ENCODE assay signal across 8 mouse cellular contexts in genomic region chr12:95698556-95698955, GRCm38 (mm10). TPM values are rescaled to one million over a fixed set of nuclear protein-coding genes. Genes with fewer than 3 reads are reported as not detected.
A peak's percentile ranks its signal among the peaks of the same experiment; 100 is the strongest.
DNase-seq lines count a peak whose midpoint lies in the region; ATAC-seq and TF ChIP-seq lines count a peak whose summit lies in the region.

No protein-coding gene starts in this region.

- H3K9ac ChIP-seq in embryonic facial prominence, embryonic 12.5 days = peak overlapping the region; percentile 82
- no peak overlapping the region; the same call in 1 of the 2 replicates for H3K9ac ChIP-seq in hindbrain, embryonic 16.5 days (ENCODE audit: low read depth, low read length)
- H3K9ac ChIP-seq in neural tube, embryonic 14.5 days (replicated peaks; ENCODE audit: low read depth, low read length) = peak overlapping the region; percentile 87; the same call in 1 of the 2 replicates

- H3K4me2 ChIP-seq in embryonic facial prominence, embryonic 12.5 days (replicated peaks) = peak overlapping the region; percentile 76
- H3K4me2 ChIP-seq in hindbrain, embryonic 16.5 days (ENCODE audit: low read length) = peak overlapping the region; percentile 91
- peak overlapping the region; percentile 82 for H3K4me2 ChIP-seq in neural tube, embryonic 14.5 days (ENCODE audit: low read depth, low read length)

- no peak for ATAC-seq in embryonic facial prominence, embryonic 12.5 days (ENCODE audit: insufficient number of reproducible peaks, insufficient read depth, low FRiP score, low TSS enrichment)
- ATAC-seq in hindbrain, embryonic 16.5 days = no peak
- no peak for ATAC-seq in neural tube, embryonic 14.5 days (ENCODE audit: low read depth)
- no peak for ATAC-seq in erythroid progenitor cell, adult 5-6 weeks (replicated peaks; ENCODE audit: low FRiP score, poor library complexity, severe bottlenecking)

- WGBS in embryonic facial prominence, embryonic 12.5 days = 39% methylated on average over 1 of the region's 1 CpGs
- 52% methylated on average over 1 of the region's 1 CpGs for WGBS in hindbrain, embryonic 16.5 days
- 56% methylated on average over 1 of the region's 1 CpGs for WGBS in neural tube, embryonic 14.5 days

- TF ChIP-seq CTCF in layer of hippocampus, adult 2 months (conservative IDR thresholded peaks at IDR 0.05) = peak; percentile 76

- no peaks in the 10 kb centered on the region for H3K36me3 ChIP-seq in embryonic facial prominence, embryonic 12.5 days
- H3K36me3 ChIP-seq in hindbrain, embryonic 16.5 days (ENCODE audit: control insufficient read depth, insufficient read depth, low read length) = no peaks in the 10 kb centered on the region
- H3K36me3 ChIP-seq in neural tube, embryonic 14.5 days (ENCODE audit: control insufficient read depth, insufficient read depth, low read length) = no peaks in the 10 kb centered on the region

- no peaks in the 10 kb centered on the region for H3K9me3 ChIP-seq in embryonic facial prominence, embryonic 12.5 days
- no peaks in the 10 kb centered on the region for H3K9me3 ChIP-seq in hindbrain, embryonic 16.5 days (ENCODE audit: control insufficient read depth, low read length)
- no peaks in the 10 kb centered on the region for H3K9me3 ChIP-seq in neural tube, embryonic 14.5 days (ENCODE audit: control insufficient read depth, low read length)

- intact Hi-C loops in gastrocnemius, postnatal 14 days (cut with DNase I; ENCODE audit: low total_unique reads) = no loop called here

- H3K4me1 ChIP-seq in embryonic facial prominence, embryonic 12.5 days = peaks cover 10% of the 10 kb centered on the region; the same call in 1 of the 2 replicates
- H3K4me1 ChIP-seq in hindbrain, embryonic 16.5 days (ENCODE audit: control insufficient read depth, insufficient read depth, low read depth, low read length) = no peaks in the 10 kb centered on the region; the same call in 1 of the 2 replicates
- H3K4me1 ChIP-seq in neural tube, embryonic 14.5 days (ENCODE audit: control insufficient read depth, insufficient read depth, low read length) = no peaks in the 10 kb centered on the region

- peak overlapping the region; percentile 93 for H3K4me3 ChIP-seq in layer of hippocampus, adult 2 months
- H3K4me3 ChIP-seq in embryonic facial prominence, embryonic 12.5 days = peak overlapping the region; percentile 84
- peak overlapping the region; percentile 94 for H3K4me3 ChIP-seq in hindbrain, embryonic 16.5 days (ENCODE audit: low read length)
- peak overlapping the region; percentile 85 for H3K4me3 ChIP-seq in neural tube, embryonic 14.5 days (ENCODE audit: low read depth, low read length)

- DNase-seq in layer of hippocampus, adult 2 months (ENCODE audit: low spot score in 2 of 2) = no peak
- no peak for DNase-seq in layer of hippocampus, postnatal 10 days (ENCODE audit: low spot score in 2 of 2)
- no peak for DNase-seq in gastrocnemius, postnatal 14 days
- no peak for DNase-seq in right cerebral cortex, postnatal 25 days

- no peaks in the 10 kb centered on the region for H3K27me3 ChIP-seq in embryonic facial prominence, embryonic 12.5 days
- no peaks in the 10 kb centered on the region for H3K27me3 ChIP-seq in hindbrain, embryonic 16.5 days (replicated peaks; ENCODE audit: control insufficient read depth, insufficient read depth, low read length)
- H3K27me3 ChIP-seq in neural tube, embryonic 14.5 days (ENCODE audit: control insufficient read depth, insufficient read depth, low read length) = no peaks in the 10 kb centered on the region

- peak overlapping the region; percentile 98 for H3K27ac ChIP-seq in layer of hippocampus, adult 2 months
- peak overlapping the region; percentile 9; the same call in 1 of the 2 replicates for H3K27ac ChIP-seq in embryonic facial prominence, embryonic 12.5 days
- H3K27ac ChIP-seq in hindbrain, embryonic 16.5 days (ENCODE audit: low read depth, low read length) = no peak overlapping the region
- no peak overlapping the region for H3K27ac ChIP-seq in neural tube, embryonic 14.5 days (ENCODE audit: low read depth, low read length)

RNA-seq across cellular contexts. Expression of gene Flrt2, which starts 6.5 kb away (rescaled TPM):
- total RNA-seq in layer of hippocampus, adult 2 months (2021) = 10 to 100 TPM; 38.9 to 40.7 TPM
- total RNA-seq in layer of hippocampus, postnatal 10 days (2021) = 10 to 100 TPM; 45.9 to 49.4 TPM
- polyA plus RNA-seq in embryonic facial prominence, embryonic 12.5 days (2016; fragmentation: Nextera tagmentation; extraction: Ambion mirVana) = 64.8 and 90.3 TPM in 2 replicates
- 20.3 and 24.4 TPM in 2 replicates for polyA plus RNA-seq in hindbrain, embryonic 16.5 days (2015; fragmentation: Nextera tagmentation; extraction: Ambion mirVana)
- polyA plus RNA-seq in neural tube, embryonic 14.5 days (2014; fragmentation: Nextera tagmentation; extraction: Ambion mirVana) = 30.1 and 36.7 TPM in 2 replicates
- 0.42 TPM in 1 of 2 replicates, not detected in the other for total RNA-seq in erythroid progenitor cell, adult 5-6 weeks (2015; ENCODE audit: low replicate concordance)
- not detected in 2 replicates for total RNA-seq in erythroid progenitor cell, adult 5-6 weeks (2017; ENCODE audit: low replicate concordance)
- total RNA-seq in gastrocnemius, postnatal 14 days (2021) = 10 to 100 TPM in 1 of 2 experiments, 1 to 10 TPM in 1; 6.3 to 10.9 TPM

Comparison
In these comparisons a context has a peak if more than half of its experiments do, and no peak if none do; other contexts are left out.
1. H3K27ac ChIP-seq: peak in layer of hippocampus, adult 2 months (single experiment) and embryonic facial prominence, embryonic 12.5 days (single experiment); none in hindbrain, embryonic 16.5 days (single experiment) and neural tube, embryonic 14.5 days (single experiment).
2. RNA of gene Flrt2, which starts 6.5 kb away (total RNA-seq): 45.9 to 49.4 TPM in layer of hippocampus, postnatal 10 days, 38.9 to 40.7 TPM in layer of hippocampus, adult 2 months and 6.3 to 10.9 TPM in gastrocnemius, postnatal 14 days; 0.42 TPM in erythroid progenitor cell, adult 5-6 weeks; every median in the first group is over 4 times any median in the second.
3. Peak in every context shown above with its lines, with median percentiles within 50 percentile points of each other: H3K4me3 ChIP-seq and H3K4me2 ChIP-seq.